Mouse (Mus musculus) bone marrow macrophage, adult 2 months (primary cell): ENCODE data around the gene Ppm1g.

Source experiments
- CTCF ChIP-seq: IDR thresholded peaks from 2 replicates; pipeline ENCODE4 v1.5.1; 2012; ENCODE audit warnings: low read depth, mild to moderate bottlenecking, low read length, moderate library complexity
- POLR2A ChIP-seq: IDR thresholded peaks from 2 replicates; pipeline ENCODE4 v1.6.1; 2012; ENCODE audit warnings: mild to moderate bottlenecking, low read depth, low read length, borderline replicate concordance

DNA sequence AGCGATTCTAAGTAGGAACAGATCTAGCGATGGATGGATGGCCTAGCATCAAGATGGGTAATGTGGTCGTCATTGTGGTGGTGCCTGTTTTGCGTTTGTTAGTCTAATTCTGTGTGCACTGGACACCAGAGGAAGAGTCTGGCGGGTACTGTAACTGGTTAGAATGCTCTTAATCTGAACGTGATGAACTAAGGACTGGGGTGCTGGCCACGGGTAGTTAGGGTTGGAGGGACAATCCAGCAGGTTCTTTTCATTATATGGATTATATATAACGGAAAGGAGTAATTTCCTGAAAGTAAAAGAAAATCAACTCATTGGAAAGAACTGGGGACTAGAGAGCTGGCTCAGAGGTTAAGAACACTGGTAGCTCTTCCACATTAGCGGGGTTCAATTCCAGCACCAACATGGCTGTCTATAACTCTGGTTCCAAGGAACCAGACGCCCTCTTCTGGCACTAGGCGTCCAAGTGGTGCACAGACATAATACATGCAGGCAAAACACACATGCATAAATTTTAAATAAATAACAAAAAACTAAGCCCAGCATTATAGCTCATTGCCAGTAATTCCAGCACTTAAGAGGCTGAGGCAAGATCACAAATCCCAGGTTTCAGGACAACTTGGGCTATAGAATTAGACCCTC, 938 bp upstream of the Ppm1g start:
- TF ChIP-seq CTCF (peak; percentile 31; the same call in 1 of the 2 replicates), POLR2A (no peak)
